Mouse (Mus musculus) thymus, adult 2 months (tissue): ENCODE measurements around the gene Arntl2. TPM values are rescaled to one million over a fixed set of nuclear protein-coding genes. Genes with fewer than 3 reads are reported as not detected.

ENCODE experiments used
- DNase-seq: peaks from one replicate; pipeline ENCODE4 v3.0.0; 2021
- H3K27ac ChIP-seq: fragments of 200-500 bp; 2 replicates; pipeline ENCODE4 v1.5.1; 2012; ENCODE audit warnings: low read length, control low read depth; ENCODE audit not compliant: control insufficient read depth, insufficient read depth
- H3K27me3 ChIP-seq: fragments of 200-500 bp; 2 replicates; pipeline ENCODE4 v1.6.1; 2012; ENCODE audit warnings: mild to moderate bottlenecking, low read length, moderate library complexity, mixed read lengths; ENCODE audit not compliant: control insufficient read depth, insufficient read depth
- H3K36me3 ChIP-seq: fragments of 200-500 bp; 2 replicates; pipeline ENCODE4 v1.6.1; 2012; ENCODE audit warnings: mild to moderate bottlenecking, low read length, moderate library complexity; ENCODE audit not compliant: control insufficient read depth, insufficient read depth
- H3K4me1 ChIP-seq: fragments of 200-500 bp; replicated peaks from 2 replicates; pipeline ENCODE4 v1.6.1; 2012; ENCODE audit warnings: low read length; ENCODE audit not compliant: control insufficient read depth, insufficient read depth
- H3K4me3 ChIP-seq: fragments of 200-500 bp; 2 replicates; pipeline ENCODE4 v1.5.1; 2012; ENCODE audit warnings: mild to moderate bottlenecking, low read length, control low read depth, moderate library complexity; ENCODE audit not compliant: control insufficient read depth, insufficient read depth
- CTCF ChIP-seq: fragments of 200-500 bp; IDR thresholded peaks from 2 replicates; pipeline ENCODE4 v1.5.1; 2012; ENCODE audit warnings: mild to moderate bottlenecking, control low read depth, low read length, moderate library complexity, borderline replicate concordance; ENCODE audit not compliant: control insufficient read depth, poor library complexity, insufficient read depth; ENCODE audit errors: extremely low read depth
- POLR2A ChIP-seq: fragments of 200-500 bp; IDR thresholded peaks from 2 replicates; pipeline ENCODE4 v1.6.1; 2012; ENCODE audit warnings: mild to moderate bottlenecking, low read length, control low read depth, moderate library complexity; ENCODE audit not compliant: control insufficient read depth, poor library complexity, insufficient read depth; ENCODE audit errors: extremely low read depth
- WGBS: fragments of 180-500 bp; shearing (Covaris S2); methylation state at CpG from one replicate; pipeline ENCODE4 v1.1.7; 2018; 5-methylcytosine and 5-hydroxymethylcytosine counted together
- polyA plus RNA-seq: library from polyadenylated mRNA; depleted of rRNA; stranded (reverse); fragments of >200 nt; gene quantifications from 2 replicates; pipeline ENCODE4 v1.2.3, GENCODE M21; 2012

Arntl2 gene
- polyA plus RNA-seq, 1 experiment = 5.2 TPM

- no peaks in the 10 kb centered on the region for H3K27me3 ChIP-seq
- no peak for DNase-seq
- H3K27ac ChIP-seq = no peak overlapping the region
- 88% methylated on average over 2 of the region's 2 CpGs for WGBS
- H3K4me3 ChIP-seq = no peak overlapping the region
- no peaks in the 10 kb centered on the region for H3K36me3 ChIP-seq
- no peak for TF ChIP-seq CTCF
- TF ChIP-seq POLR2A = no peak
- H3K4me1 ChIP-seq = 0 out of 2 replicates have a peak, but pooled peaks cover 2% of the 10 kb centered on the region
These were observed 42.2 kb upstream of the Arntl2 start for GRCm38 (mm10) chr6:146753560-146754160.

- no peak for DNase-seq
- no peaks in the 10 kb centered on the region for H3K27me3 ChIP-seq
- no peak overlapping the region for H3K27ac ChIP-seq
- WGBS = 98% methylated on average over 2 of the region's 2 CpGs
- H3K4me3 ChIP-seq = no peak overlapping the region
- H3K36me3 ChIP-seq = no peaks in the 10 kb centered on the region
- 0 out of 2 replicates have a peak, but pooled peaks cover 2% of the 10 kb centered on the region for H3K4me1 ChIP-seq
- TF ChIP-seq CTCF = no peak
- TF ChIP-seq POLR2A = no peak
These were observed 40.7 kb upstream of the Arntl2 start for GRCm38 (mm10) chr6:146755136-146755535.

- 95% methylated on average over 4 of the region's 4 CpGs for WGBS
- Histone ChIP-seq H3K36me3 (no peaks in the 10 kb centered on the region), H3K4me1 (0 out of 2 replicates have a peak, but pooled peaks cover 2% of the 10 kb centered on the region), H3K27ac (no peak overlapping the region), H3K4me3 (no peak overlapping the region), H3K27me3 (no peaks in the 10 kb centered on the region)
- TF ChIP-seq CTCF = no peak
- no peak for TF ChIP-seq POLR2A
- no peak for DNase-seq
These were observed 40.2 kb upstream of the Arntl2 start for GRCm38 (mm10) chr6:146755679-146756078.

GRCm38 (mm10) chr6:146759027-146759426, 36.8 kb upstream of the Arntl2 start:
- no peak overlapping the region for H3K27ac ChIP-seq
- H3K27me3 ChIP-seq = no peaks in the 10 kb centered on the region
- 78% methylated on average over 2 of the region's 2 CpGs for WGBS
- H3K4me3 ChIP-seq = no peak overlapping the region
- DNase-seq = no peak
- no peaks in the 10 kb centered on the region for H3K36me3 ChIP-seq
- TF ChIP-seq CTCF = no peak
- no peak for TF ChIP-seq POLR2A
- H3K4me1 ChIP-seq = no peaks in the 10 kb centered on the region

- no peak for TF ChIP-seq POLR2A
- no peak for TF ChIP-seq CTCF
- no peak for DNase-seq
- Histone ChIP-seq H3K27me3 (no peaks in the 10 kb centered on the region), H3K4me3 (no peak overlapping the region), H3K27ac (no peak overlapping the region), H3K4me1 (no peaks in the 10 kb centered on the region), H3K36me3 (no peaks in the 10 kb centered on the region)
- WGBS = 97% methylated on average over 2 of the region's 2 CpGs
These were observed 35.8 kb upstream of the Arntl2 start for GRCm38 (mm10) chr6:146760022-146760421.

- DNase-seq = no peak
- Histone ChIP-seq H3K36me3 (no peaks in the 10 kb centered on the region), H3K27me3 (no peaks in the 10 kb centered on the region), H3K4me1 (no peaks in the 10 kb centered on the region), H3K4me3 (no peak overlapping the region), H3K27ac (no peak overlapping the region)
- WGBS = 88% methylated on average over 4 of the region's 4 CpGs
- TF ChIP-seq CTCF (no peak), POLR2A (no peak)
These were observed 35.1 kb upstream of the Arntl2 start for GRCm38 (mm10) chr6:146760736-146761135.
